Mouse (Mus musculus) limb, embryonic 14.5 days (tissue): ENCODE measurements around the gene Psg22. TPM values are rescaled to one million over a fixed set of nuclear protein-coding genes. Genes with fewer than 3 reads are reported as not detected.
"Not testable (repeated sequence)": the region's sequence is repeated elsewhere in the genome, so short reads cannot be mapped to it uniquely, and the experiment has no call there.

Experiments
- ATAC-seq: fragments of 200-750 bp; cut with Nextera tagmentation; 2 replicates; pipeline ENCODE4 v1.8.0; 2017; ENCODE audit warnings: low read depth, moderate number of reproducible peaks, moderate TSS enrichment; ENCODE audit not compliant: low FRiP score
- DNase-seq: peaks from one replicate; pipeline ENCODE4 v3.0.0-alpha.2; 2015; ENCODE audit warnings: low spot score
- H3K27ac ChIP-seq: fragments of 300-500 bp; sonication (generic); replicated peaks from 2 replicates; pipeline ENCODE4 v1.5.1; 2014; ENCODE audit warnings: low read depth, mild to moderate bottlenecking, low read length, moderate library complexity, mixed read lengths
- H3K27me3 ChIP-seq: fragments of 300-500 bp; sonication (generic); 2 replicates; pipeline ENCODE4 v1.6.1; 2014; ENCODE audit warnings: low read length, mixed read lengths; ENCODE audit not compliant: control insufficient read depth, insufficient read depth
- H3K36me3 ChIP-seq: fragments of 300-500 bp; sonication (generic); 2 replicates; pipeline ENCODE4 v1.6.1; 2014; ENCODE audit warnings: mild to moderate bottlenecking, low read length, moderate library complexity, mixed read lengths; ENCODE audit not compliant: control insufficient read depth, insufficient read depth
- H3K4me1 ChIP-seq: fragments of 300-500 bp; sonication (generic); 2 replicates; pipeline ENCODE4 v1.6.1; 2014; ENCODE audit warnings: antibody characterized with exemption, low read length, mixed read lengths; ENCODE audit not compliant: control insufficient read depth, insufficient read depth
- H3K4me2 ChIP-seq: fragments of 300-500 bp; sonication (generic); replicated peaks from 2 replicates; pipeline ENCODE4 v1.6.1; 2014; ENCODE audit warnings: low read depth, mild to moderate bottlenecking, low read length, moderate library complexity; ENCODE audit not compliant: severe bottlenecking
- H3K4me3 ChIP-seq: fragments of 300-500 bp; sonication (generic); replicated peaks from 2 replicates; pipeline ENCODE4 v1.5.1; 2014; ENCODE audit warnings: low read length
- H3K9ac ChIP-seq: fragments of 300-500 bp; sonication (generic); 2 replicates; pipeline ENCODE4 v1.6.1; 2014; ENCODE audit warnings: mild to moderate bottlenecking, low read depth, low read length, moderate library complexity; ENCODE audit not compliant: severe bottlenecking
- H3K9me3 ChIP-seq: fragments of 300-500 bp; sonication (generic); 2 replicates; pipeline ENCODE4 v1.6.1; 2016; ENCODE audit warnings: low read length; ENCODE audit not compliant: control insufficient read depth
- POLR2A ChIP-seq: fragments of 200-500 bp; IDR thresholded peaks from 2 replicates; pipeline ENCODE4 v1.8.0; 2012; ENCODE audit warnings: inconsistent platforms, mild to moderate bottlenecking, moderate library complexity, borderline replicate concordance; ENCODE audit not compliant: insufficient read depth, insufficient read length; ENCODE audit errors: extremely low read depth
- WGBS: fragments of 180-500 bp; shearing (Covaris S2); extraction: QIAGEN DNeasy Blood & Tissue Kit; methylation state at CpG from one replicate; pipeline ENCODE4 v1.1.7; 2014; 5-methylcytosine and 5-hydroxymethylcytosine counted together
- polyA plus RNA-seq, 2 experiments: library from polyadenylated mRNA; depleted of rRNA in 1 of 2; stranded (reverse) in 1 of 2; unstranded in 1 of 2; fragments of >200 nt; fragmentation: Nextera tagmentation in 1 of 2; extraction: Ambion mirVana in 1 of 2; gene quantifications; 2 replicates each; pipeline versions ENCODE4 v1.2.1 to v1.2.3; 2012 to 2014

Gene Psg22
- polyA plus RNA-seq (2012; rRNA removed) = 0.04 and 0.14 TPM in 2 replicates
- polyA plus RNA-seq (2014; fragmentation: Nextera tagmentation; extraction: Ambion mirVana) = not detected in 2 replicates

DNA sequence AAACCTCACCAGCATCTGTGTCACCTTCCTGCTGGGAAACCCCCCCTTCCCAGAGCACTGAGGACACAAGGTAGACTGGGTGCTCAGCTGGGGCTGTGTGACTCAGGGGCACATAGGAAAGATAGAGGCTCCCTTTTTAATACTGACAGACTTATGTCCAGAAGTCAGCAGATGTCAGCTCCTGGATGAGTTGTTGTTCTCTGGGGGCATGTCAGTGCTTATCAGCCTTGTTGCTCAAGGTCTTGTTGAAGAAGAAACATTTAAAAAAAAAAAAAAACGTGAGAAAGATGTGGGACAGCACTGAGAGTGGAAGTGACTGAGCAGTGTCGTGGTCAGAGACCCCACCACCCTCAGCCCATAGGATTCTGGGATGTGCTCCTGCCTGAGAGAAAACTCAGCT is at the start of gene Psg22:
Gene Psg22 (plus strand): TSS at position 301 of the 400 bp plus-strand sequence.
- no peak for TF ChIP-seq POLR2A
- WGBS = 41% methylated on average over 2 of the region's 2 CpGs

GRCm38 (mm10) chr7:18679772-18680171 is 38.1 kb upstream of the Psg22 start:
- H3K9me3 ChIP-seq = no peaks in the 10 kb centered on the region
- no peak for TF ChIP-seq POLR2A
- 46% methylated on average over 2 of the region's 2 CpGs for WGBS
- no peaks in the 10 kb centered on the region for H3K4me1 ChIP-seq
- no peak overlapping the region for H3K4me3 ChIP-seq
- no peak for ATAC-seq
- H3K36me3 ChIP-seq = no peaks in the 10 kb centered on the region
- peak; percentile 8 for DNase-seq
- H3K9ac ChIP-seq = no peak overlapping the region
- H3K27ac ChIP-seq = no peak overlapping the region
- H3K27me3 ChIP-seq = no peaks in the 10 kb centered on the region
- no peak overlapping the region for H3K4me2 ChIP-seq

More for the DNA sequence above, at the start of gene Psg22:
- H3K27me3 ChIP-seq = no peaks in the 10 kb centered on the region
- H3K9me3 ChIP-seq = no peaks in the 10 kb centered on the region
- DNase-seq (no peak), ATAC-seq (no peak)
- H3K9ac ChIP-seq = no peak within 1 kb of the TSS
- H3K4me2 ChIP-seq = no peak within 1 kb of the TSS
- H3K27ac ChIP-seq = no peak within 1 kb of the TSS
- no peak within 1 kb of the TSS for H3K4me3 ChIP-seq
- H3K36me3 ChIP-seq = no peaks in the 10 kb centered on the region
- no peaks in the 10 kb centered on the region for H3K4me1 ChIP-seq

DNA sequence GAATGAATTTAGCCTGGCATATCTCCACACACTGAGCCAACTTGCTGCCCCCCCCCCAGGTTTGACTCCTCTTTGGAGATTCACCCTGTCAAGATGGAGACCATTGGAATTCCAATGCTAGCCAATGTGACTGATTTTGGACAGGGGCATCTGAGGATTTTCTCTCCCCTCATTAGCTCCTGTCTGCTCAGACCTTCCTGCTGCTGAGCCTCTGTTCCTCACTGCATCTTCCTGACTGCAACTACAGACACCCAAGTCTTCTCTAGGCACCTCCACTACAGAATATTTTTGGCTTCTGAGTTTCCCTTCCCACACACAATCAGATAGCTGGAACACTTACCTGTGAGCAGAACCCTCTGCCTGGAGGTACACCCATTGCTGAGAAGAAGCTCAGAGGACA is 32.3 kb upstream of the Psg22 start:
- no peak for ATAC-seq
- DNase-seq = no peak
- no peak for TF ChIP-seq POLR2A

GRCm38 (mm10) chr7:18686085-18686484 is 31.8 kb upstream of the Psg22 start, which contains the start of gene Psg20:
TSS of gene Psg20 (minus strand) at chr7:18686185.
- Histone ChIP-seq H3K4me3 (no peak within 1 kb of the TSS), H3K4me1 (no peaks in the 10 kb centered on the region), H3K9me3 (no peaks in the 10 kb centered on the region), H3K27ac (no peak within 1 kb of the TSS), H3K9ac (no peak within 1 kb of the TSS), H3K27me3 (no peaks in the 10 kb centered on the region), H3K4me2 (no peak within 1 kb of the TSS), H3K36me3 (no peaks in the 10 kb centered on the region)
- WGBS = 66% methylated on average over 2 of the region's 2 CpGs
- ATAC-seq (no peak), DNase-seq (no peak)
- TF ChIP-seq POLR2A = no peak

More for the DNA sequence above, 32.3 kb upstream of the Psg22 start:
- Histone ChIP-seq H3K9ac (no peak overlapping the region), H3K4me3 (no peak overlapping the region), H3K9me3 (no peaks in the 10 kb centered on the region), H3K4me1 (no peaks in the 10 kb centered on the region), H3K27ac (no peak overlapping the region), H3K27me3 (no peaks in the 10 kb centered on the region), H3K4me2 (no peak overlapping the region), H3K36me3 (no peaks in the 10 kb centered on the region)

GRCm38 (mm10) chr7:18710331-18710730 is 7.6 kb upstream of the Psg22 start:
- not testable (repeated sequence) for H3K4me2 ChIP-seq, H3K27me3 ChIP-seq, ATAC-seq, H3K9me3 ChIP-seq, H3K4me1 ChIP-seq, DNase-seq, H3K36me3 ChIP-seq, H3K4me3 ChIP-seq, H3K27ac ChIP-seq, H3K9ac ChIP-seq
- 74% methylated on average over 4 of the region's 4 CpGs for WGBS

DNA sequence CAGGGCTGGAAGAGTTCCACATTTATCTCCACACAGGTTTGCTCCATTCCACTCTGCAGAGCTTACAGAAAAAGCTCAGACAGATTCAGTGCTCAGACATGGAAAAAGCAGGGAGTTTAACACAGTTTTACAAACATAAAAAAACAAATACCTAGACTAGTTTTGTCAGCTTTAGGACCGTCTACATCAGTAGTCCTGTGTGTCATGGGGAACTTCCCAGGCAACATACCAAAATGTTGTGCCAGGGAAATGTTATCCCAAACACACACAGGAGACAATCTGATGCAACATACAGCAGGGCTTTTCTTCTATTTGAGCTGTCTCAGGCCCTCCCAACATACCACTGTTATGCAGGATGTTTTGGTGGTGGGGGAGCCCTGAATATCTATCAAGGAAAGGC is 7.0 kb upstream of the Psg22 start:
- no peak for ATAC-seq
- 59% methylated on average over 1 of the region's 1 CpGs for WGBS
- Histone ChIP-seq H3K9me3 (no peaks in the 10 kb centered on the region), H3K36me3 (no peaks in the 10 kb centered on the region), H3K9ac (no peak overlapping the region), H3K27me3 (no peaks in the 10 kb centered on the region), H3K4me3 (no peak overlapping the region), H3K27ac (no peak overlapping the region), H3K4me1 (no peaks in the 10 kb centered on the region), H3K4me2 (no peak overlapping the region)
- no peak for TF ChIP-seq POLR2A
- DNase-seq = no peak
